Mouse (Mus musculus): ENCODE measurements at regions not wholly inside any gene's neighbourhood (a gene's known extent, or its start where the extent isn't known, plus 50 kb on each side); places are given as distances from the start of the nearest gene placed in this dataset.

GRCm38 (mm10) chr2:57617258-57617657, 379.8 kb downstream of the Gpd2 start:
- H3K4me1 ChIP-seq (ENCODE audit: control insufficient read depth, insufficient read depth, low read length) = no peaks in the 10 kb centered on the region
- no peak overlapping the region for H3K27ac ChIP-seq (ENCODE audit: control insufficient read depth, insufficient read depth, low read depth, low read length, poor library complexity)
- WGBS = 73% methylated on average over 2 of the region's 2 CpGs
- no peak overlapping the region for H3K4me3 ChIP-seq (replicated peaks; ENCODE audit: control insufficient read depth, low read depth, low read length)
- TF ChIP-seq CTCF (IDR thresholded peaks at IDR 0.05; ENCODE audit: control insufficient read depth, insufficient read depth, low read length) (no peak), POLR2A (IDR thresholded peaks at IDR 0.05; ENCODE audit: borderline replicate concordance, control insufficient read depth, low read depth, low read length) (no peak)

DNA sequence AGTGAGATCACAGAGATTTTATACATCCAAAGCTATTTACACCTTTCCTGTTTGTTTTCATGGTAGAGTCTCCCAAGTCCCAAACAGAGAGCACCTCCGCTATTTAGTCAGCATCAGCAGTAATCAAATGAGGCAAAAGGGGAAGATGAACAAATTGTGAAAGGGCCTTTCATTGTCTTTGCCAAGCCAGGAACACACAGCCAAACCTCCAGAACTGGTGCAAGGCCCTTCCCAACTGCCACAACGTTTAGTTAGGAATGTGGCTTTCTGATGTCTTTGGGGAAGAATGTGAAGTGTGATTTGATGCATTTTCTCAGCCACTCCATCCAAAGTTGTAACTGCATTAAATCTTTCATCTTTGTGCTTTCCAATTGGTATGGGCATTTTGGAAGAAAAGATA, 353.6 kb upstream of the Galnt5 start:
- H3K27ac ChIP-seq (ENCODE audit: control insufficient read depth, insufficient read depth, low read depth, low read length, poor library complexity) = no peak overlapping the region
- TF ChIP-seq POLR2A (IDR thresholded peaks at IDR 0.05; ENCODE audit: borderline replicate concordance, control insufficient read depth, low read depth, low read length) (no peak), CTCF (IDR thresholded peaks at IDR 0.05; ENCODE audit: control insufficient read depth, insufficient read depth, low read length) (no peak)
- 40% methylated on average over 2 of the region's 2 CpGs for WGBS

DNA sequence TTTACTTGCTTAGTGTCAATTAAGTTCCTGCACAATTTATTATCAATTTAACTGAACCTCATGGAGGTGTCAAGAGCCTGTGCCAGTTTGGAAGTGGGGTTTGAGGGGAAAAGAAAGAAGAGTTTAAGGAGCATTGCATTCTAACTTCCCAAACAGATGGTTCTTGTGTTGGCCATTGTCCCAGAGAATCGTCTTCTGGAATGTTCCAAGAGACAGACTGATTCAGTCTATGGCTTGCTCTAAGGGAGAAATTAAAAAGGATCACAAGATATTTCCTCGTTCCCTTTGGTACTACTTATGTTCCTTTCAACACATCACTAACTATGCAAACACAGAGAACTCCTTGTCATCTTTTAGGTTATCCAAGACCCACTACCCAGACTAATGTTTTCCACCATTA, 353.1 kb upstream of the Galnt5 start:
- Histone ChIP-seq H3K27ac (ENCODE audit: control insufficient read depth, insufficient read depth, low read depth, low read length, poor library complexity) (no peak overlapping the region), H3K4me1 (ENCODE audit: control insufficient read depth, insufficient read depth, low read length) (no peaks in the 10 kb centered on the region), H3K4me3 (replicated peaks; ENCODE audit: control insufficient read depth, low read depth, low read length) (no peak overlapping the region)
- WGBS = 66% methylated on average over 2 of the region's 2 CpGs
- TF ChIP-seq CTCF (IDR thresholded peaks at IDR 0.05; ENCODE audit: control insufficient read depth, insufficient read depth, low read length) (no peak), POLR2A (IDR thresholded peaks at IDR 0.05; ENCODE audit: borderline replicate concordance, control insufficient read depth, low read depth, low read length) (no peak)

More for the DNA sequence above, 353.6 kb upstream of the Galnt5 start:
- H3K4me3 ChIP-seq (replicated peaks; ENCODE audit: control insufficient read depth, low read depth, low read length) = no peak overlapping the region
- no peaks in the 10 kb centered on the region for H3K4me1 ChIP-seq (ENCODE audit: control insufficient read depth, insufficient read depth, low read length)

DNA sequence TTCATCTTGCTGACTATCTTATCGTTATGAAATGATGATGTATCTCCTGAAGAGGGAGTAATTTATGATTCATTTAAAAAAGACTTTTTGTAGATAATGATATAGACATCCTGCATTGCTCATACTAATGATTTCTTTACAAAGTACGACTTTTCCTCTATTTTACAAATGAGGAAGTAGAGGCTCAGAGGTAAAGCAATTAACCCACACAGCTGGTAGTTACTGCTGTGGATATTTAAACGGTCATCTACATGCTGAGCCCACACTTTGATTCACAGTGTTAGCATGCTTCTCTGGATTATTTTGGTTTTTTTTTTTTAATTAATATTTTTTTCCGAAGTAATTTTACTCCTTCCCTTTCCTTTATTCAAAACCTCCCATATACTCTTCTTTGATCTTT, 348.7 kb upstream of the Galnt5 start:
- 40% methylated on average over 4 of the region's 4 CpGs for WGBS
- Histone ChIP-seq H3K27ac (ENCODE audit: control insufficient read depth, insufficient read depth, low read depth, low read length, poor library complexity) (no peak overlapping the region), H3K4me3 (replicated peaks; ENCODE audit: control insufficient read depth, low read depth, low read length) (no peak overlapping the region), H3K4me1 (ENCODE audit: control insufficient read depth, insufficient read depth, low read length) (no peaks in the 10 kb centered on the region)
- no peak for TF ChIP-seq CTCF (IDR thresholded peaks at IDR 0.05; ENCODE audit: control insufficient read depth, insufficient read depth, low read length)
- no peak for TF ChIP-seq POLR2A (IDR thresholded peaks at IDR 0.05; ENCODE audit: borderline replicate concordance, control insufficient read depth, low read depth, low read length)

- H3K27ac ChIP-seq (ENCODE audit: control insufficient read depth, insufficient read depth, low read depth, low read length, poor library complexity) = no peak overlapping the region
- whole genome bisulfite sequencing = 86% methylated on average over 4 of the region's 4 CpGs
- TF ChIP-seq POLR2A (IDR thresholded peaks at IDR 0.05; ENCODE audit: borderline replicate concordance, control insufficient read depth, low read depth, low read length) (no peak), CTCF (IDR thresholded peaks at IDR 0.05; ENCODE audit: control insufficient read depth, insufficient read depth, low read length) (no peak)
- no peak overlapping the region for H3K4me3 ChIP-seq (replicated peaks; ENCODE audit: control insufficient read depth, low read depth, low read length)
- H3K4me1 ChIP-seq (ENCODE audit: control insufficient read depth, insufficient read depth, low read length) = no peaks in the 10 kb centered on the region
These were observed 340.3 kb upstream of the Galnt5 start for GRCm38 (mm10) chr2:57657409-57657808.

DNA sequence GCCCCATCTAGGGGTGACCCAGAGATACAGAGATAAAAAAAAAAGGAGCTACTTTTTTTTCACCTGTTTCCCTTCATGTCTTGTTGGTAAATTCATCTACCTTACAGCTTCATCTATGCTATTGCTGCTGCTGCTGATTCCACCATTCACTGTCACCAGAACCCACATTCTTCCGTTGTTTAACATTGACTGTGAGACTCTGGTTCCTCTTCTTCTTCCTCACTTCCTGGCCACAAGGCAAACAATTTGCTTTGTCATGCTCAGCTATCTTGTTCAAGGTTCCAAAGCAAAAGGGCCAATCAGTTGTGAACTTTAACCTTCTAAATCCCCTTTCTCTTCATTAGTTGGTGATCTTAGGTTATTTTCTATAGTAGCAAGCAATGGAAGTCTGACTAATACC, 335.8 kb upstream of the Galnt5 start:
- Histone ChIP-seq H3K4me1 (ENCODE audit: control insufficient read depth, insufficient read depth, low read length) (no peaks in the 10 kb centered on the region), H3K4me3 (replicated peaks; ENCODE audit: control insufficient read depth, low read depth, low read length) (no peak overlapping the region), H3K27ac (ENCODE audit: control insufficient read depth, insufficient read depth, low read depth, low read length, poor library complexity) (no peak overlapping the region)
- no peak for TF ChIP-seq CTCF (IDR thresholded peaks at IDR 0.05; ENCODE audit: control insufficient read depth, insufficient read depth, low read length)
- TF ChIP-seq POLR2A (IDR thresholded peaks at IDR 0.05; ENCODE audit: borderline replicate concordance, control insufficient read depth, low read depth, low read length) = no peak
- 8% methylated on average over 1 of the region's 1 CpGs for WGBS

DNA sequence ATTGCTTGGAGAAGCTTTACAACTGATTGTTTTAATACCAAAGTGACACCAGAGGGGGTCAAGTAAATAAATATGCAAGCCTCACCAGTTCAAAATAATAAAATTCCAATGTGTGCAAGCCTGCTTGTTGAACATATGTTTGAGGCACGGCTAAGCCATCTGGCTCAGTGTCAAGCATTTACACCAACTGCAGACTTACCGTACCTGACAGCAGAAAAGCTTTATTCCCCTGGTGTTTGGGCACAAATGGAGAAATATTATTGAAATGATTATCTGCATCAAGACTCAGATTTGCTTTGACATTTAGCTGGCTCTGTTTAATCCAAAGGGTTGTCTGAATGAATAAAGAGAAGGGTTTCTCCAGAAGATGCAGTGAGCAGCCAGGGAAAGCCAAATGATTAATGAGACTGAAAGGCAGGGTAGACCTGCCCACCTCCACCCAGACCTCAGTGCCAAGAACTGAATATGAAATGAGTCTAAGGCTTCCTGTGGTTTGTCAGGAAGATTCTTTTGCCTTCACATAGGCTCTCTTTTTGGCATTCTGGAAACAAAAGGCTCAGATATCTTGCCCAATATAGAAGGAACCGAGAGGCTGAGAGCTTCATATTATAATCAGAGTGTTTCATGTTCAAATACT, 325.6 kb upstream of the Galnt5 start:
- WGBS = 57% methylated on average over 3 of the region's 3 CpGs
- Histone ChIP-seq H3K4me3 (replicated peaks; ENCODE audit: control insufficient read depth, low read depth, low read length) (no peak overlapping the region), H3K4me1 (ENCODE audit: control insufficient read depth, insufficient read depth, low read length) (no peaks in the 10 kb centered on the region), H3K27ac (ENCODE audit: control insufficient read depth, insufficient read depth, low read depth, low read length, poor library complexity) (no peak overlapping the region)
- TF ChIP-seq POLR2A (IDR thresholded peaks at IDR 0.05; ENCODE audit: borderline replicate concordance, control insufficient read depth, low read depth, low read length) = no peak
- TF ChIP-seq CTCF (IDR thresholded peaks at IDR 0.05; ENCODE audit: control insufficient read depth, insufficient read depth, low read length) = no peak

DNA sequence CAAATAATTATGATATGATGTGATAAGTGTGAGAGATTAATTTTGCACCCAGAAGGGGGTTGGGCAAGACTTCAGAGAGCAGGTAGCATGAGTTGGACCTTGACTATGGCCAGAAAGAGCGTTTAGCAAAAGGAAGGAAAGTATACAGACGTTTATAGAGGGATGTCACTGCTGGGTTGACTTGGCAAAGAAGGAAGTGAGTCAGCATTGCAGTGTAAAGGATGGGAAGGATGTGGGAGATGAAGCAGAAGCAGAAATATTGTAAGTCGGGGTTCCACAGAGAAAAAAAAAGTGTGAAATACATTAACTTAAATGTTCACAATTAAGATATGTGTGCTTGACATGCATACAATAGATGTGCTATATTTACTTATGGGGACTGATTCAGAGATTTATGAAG, 307.8 kb upstream of the Galnt5 start:
- no peak overlapping the region for H3K4me3 ChIP-seq (replicated peaks; ENCODE audit: control insufficient read depth, low read depth, low read length)
- no peaks in the 10 kb centered on the region for H3K4me1 ChIP-seq (ENCODE audit: control insufficient read depth, insufficient read depth, low read length)
- no peak overlapping the region for H3K27ac ChIP-seq (ENCODE audit: control insufficient read depth, insufficient read depth, low read depth, low read length, poor library complexity)
- WGBS = 5% methylated on average over 3 of the region's 3 CpGs
- no peak for TF ChIP-seq CTCF (IDR thresholded peaks at IDR 0.05; ENCODE audit: control insufficient read depth, insufficient read depth, low read length)
- no peak for TF ChIP-seq POLR2A (IDR thresholded peaks at IDR 0.05; ENCODE audit: borderline replicate concordance, control insufficient read depth, low read depth, low read length)
